Mouse (Mus musculus) testis, adult 2 months (tissue): ENCODE data around the gene Tex33.

Source experiments
- CTCF ChIP-seq: fragments of 200-500 bp; IDR thresholded peaks from 2 replicates; pipeline ENCODE4 v1.5.1; 2012; ENCODE audit warnings: low read depth, mild to moderate bottlenecking, inconsistent platforms, low read length, moderate library complexity; ENCODE audit not compliant: control insufficient read depth, insufficient read depth, insufficient replicate concordance
- POLR2A ChIP-seq: fragments of 200-500 bp; IDR thresholded peaks from 2 replicates; pipeline ENCODE4 v1.6.1; 2012; ENCODE audit warnings: low read depth, mild to moderate bottlenecking, inconsistent platforms, low read length, moderate library complexity; ENCODE audit not compliant: control insufficient read depth

- TF ChIP-seq CTCF (no peak), POLR2A (no peak)
Observed at GRCm38 (mm10) chr15:78413083-78413718, 17.5 kb upstream of the Tex33 start.
